Mouse (Mus musculus): ENCODE results near the gene Cdk13. TPM values are rescaled to one million over a fixed set of nuclear protein-coding genes. Genes with fewer than 3 reads are reported as not detected.

The Cdk13 gene
- polyA plus RNA-seq, 1 experiment: 34.0 TPM

DNA sequence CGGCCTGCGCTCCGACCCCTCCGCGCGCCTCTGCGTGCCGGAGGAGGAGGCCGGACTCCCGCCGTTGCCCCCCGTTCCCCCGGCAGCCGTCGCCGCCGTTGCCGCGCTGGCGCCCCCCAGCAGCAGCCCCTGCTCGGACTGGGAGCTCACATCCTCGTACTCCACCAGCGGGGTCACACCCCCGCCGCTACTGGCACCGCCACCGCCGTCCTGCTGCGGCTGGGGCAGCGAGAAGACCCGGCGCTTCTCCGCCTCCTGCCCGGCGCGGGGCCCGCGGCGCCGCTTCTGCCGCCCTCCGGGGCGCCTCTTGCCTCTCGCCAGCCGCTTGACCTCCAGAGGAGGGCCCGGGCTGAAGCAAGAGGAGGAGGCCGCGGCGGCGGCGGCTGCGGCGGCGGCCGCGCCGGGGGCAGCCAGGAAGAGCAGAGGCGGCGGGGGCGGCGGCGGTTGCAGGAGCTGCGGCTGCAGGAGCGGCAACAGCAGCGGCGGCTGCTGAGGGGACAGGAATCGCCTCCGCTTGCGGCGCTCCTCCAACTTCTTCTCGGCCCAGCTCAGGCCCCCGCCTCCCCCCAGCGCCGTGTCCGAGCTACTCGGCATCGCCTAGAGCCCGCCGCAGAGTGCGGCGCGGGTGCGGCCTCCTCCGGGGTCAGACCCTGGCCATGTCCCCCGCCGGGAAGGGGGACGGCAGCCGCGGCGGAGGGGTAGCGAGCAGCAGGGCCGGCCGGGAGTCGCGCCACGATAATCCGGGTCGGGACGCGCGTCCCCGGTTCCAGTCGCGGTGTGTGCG is 647 bp downstream of the Cdk13 start:
- Histone ChIP-seq H3K9me3 (no peaks in the 10 kb centered on the region), H3K4me3 (replicated peaks) (peak overlapping the region; percentile 99), H3K4me1 (peaks cover 25% of the 10 kb centered on the region), H3K36me3 (replicated peaks; ENCODE audit: low read length) (peaks cover 13% of the 10 kb centered on the region), H3K27me3 (replicated peaks) (no peaks in the 10 kb centered on the region)
- TF ChIP-seq FLI1 (IDR thresholded peaks at IDR 0.05; ENCODE audit: low read length) (no peak), GATA1 (IDR thresholded peaks at IDR 0.05; ENCODE audit: borderline replicate concordance, low read length) (no peak)

DNA sequence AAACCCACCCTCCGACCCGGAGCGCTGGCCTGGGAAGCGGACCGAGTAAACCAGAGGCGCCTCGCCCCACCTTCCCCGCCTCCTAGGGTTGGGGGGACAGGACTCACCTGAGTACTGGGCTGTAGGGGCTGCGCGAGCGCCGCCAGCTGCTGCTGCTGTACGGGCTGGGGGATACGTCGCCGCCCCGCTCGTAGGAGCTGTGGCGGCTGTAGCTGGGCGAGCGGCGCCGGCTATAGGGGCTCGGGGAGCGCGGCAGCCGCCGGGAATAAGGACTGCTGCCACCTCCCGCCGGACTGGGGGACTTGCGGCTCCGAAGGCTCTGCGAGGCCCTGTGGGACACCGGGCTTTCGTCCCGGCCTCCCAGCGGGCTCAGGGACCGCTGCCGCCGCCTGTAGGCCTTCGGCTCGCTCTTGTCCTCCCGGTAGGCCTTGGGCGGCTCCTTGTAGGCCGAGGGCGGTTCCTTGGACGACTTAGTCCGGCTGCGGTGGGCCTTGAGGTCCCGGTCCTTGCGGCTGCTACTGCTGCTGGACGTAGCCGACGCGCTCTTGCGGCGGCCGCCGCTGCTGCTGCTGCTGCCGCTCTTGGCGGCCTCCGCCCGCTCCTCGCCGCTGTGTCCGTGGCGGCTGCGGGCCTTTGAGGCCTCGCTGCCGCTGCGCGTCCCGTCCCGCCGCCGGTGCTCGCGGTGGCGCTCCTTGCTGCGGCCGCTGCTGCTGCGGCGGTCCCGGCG is 1.4 kb downstream of the Cdk13 start:
- Histone ChIP-seq H3K4me1 (peaks cover 29% of the 10 kb centered on the region), H3K27me3 (replicated peaks) (no peaks in the 10 kb centered on the region), H3K9me3 (no peaks in the 10 kb centered on the region), H3K36me3 (replicated peaks; ENCODE audit: low read length) (peaks cover 15% of the 10 kb centered on the region), H3K4me3 (replicated peaks) (peak overlapping the region; percentile 99)
- TF ChIP-seq FLI1 (IDR thresholded peaks at IDR 0.05; ENCODE audit: low read length): no peak
- no peak for TF ChIP-seq GATA1 (IDR thresholded peaks at IDR 0.05; ENCODE audit: borderline replicate concordance, low read length)

DNA sequence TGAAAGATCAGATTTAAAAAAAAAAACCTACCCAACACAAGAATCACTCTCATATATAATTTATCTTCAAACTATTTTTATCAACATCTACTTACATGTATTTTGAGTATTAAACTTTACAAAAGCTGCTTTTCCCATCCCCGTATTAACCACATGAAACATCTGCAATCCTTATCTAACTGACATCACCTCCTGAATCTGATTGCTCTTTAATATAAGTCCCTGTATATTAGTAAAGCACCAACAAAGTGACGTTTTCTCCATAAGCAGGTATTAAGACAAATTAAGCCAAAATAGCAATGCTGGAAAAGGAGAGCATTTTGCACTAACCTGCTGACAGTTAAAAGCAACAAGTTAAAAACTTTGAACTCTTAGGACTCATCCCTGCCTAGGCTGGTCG is 2.0 kb downstream of the Cdk13 start:
- no peaks in the 10 kb centered on the region for H3K27me3 ChIP-seq (replicated peaks)
- peaks cover 20% of the 10 kb centered on the region for H3K36me3 ChIP-seq (replicated peaks; ENCODE audit: low read length)
- H3K4me1 ChIP-seq: peaks cover 34% of the 10 kb centered on the region
- peak overlapping the region; percentile 99 for H3K4me3 ChIP-seq (replicated peaks)
- H3K9me3 ChIP-seq: no peaks in the 10 kb centered on the region
- TF ChIP-seq GATA1 (IDR thresholded peaks at IDR 0.05; ENCODE audit: borderline replicate concordance, low read length) (no peak), FLI1 (IDR thresholded peaks at IDR 0.05; ENCODE audit: low read length) (no peak)

DNA sequence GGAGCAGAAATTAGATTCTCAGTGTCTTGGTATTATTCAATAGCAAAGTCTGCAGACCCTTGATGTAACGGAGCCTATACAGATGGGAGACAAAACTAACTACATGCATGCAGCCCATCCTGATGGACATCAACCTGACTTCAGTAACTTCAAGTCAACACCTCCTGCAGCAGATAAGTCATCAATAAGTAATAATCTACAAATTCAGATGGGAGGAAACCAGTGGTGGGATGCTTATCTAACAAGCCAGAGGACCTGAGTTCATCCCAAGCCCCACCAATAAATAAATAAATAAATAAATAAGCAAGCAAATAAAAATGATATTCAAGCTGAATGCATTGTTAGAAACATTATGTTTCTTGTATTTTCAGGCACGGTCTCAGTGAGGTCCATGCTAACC is 5.2 kb downstream of the Cdk13 start:
- TF ChIP-seq FLI1 (IDR thresholded peaks at IDR 0.05; ENCODE audit: low read length): no peak
- no peak for TF ChIP-seq GATA1 (IDR thresholded peaks at IDR 0.05; ENCODE audit: borderline replicate concordance, low read length)
- no peaks in the 10 kb centered on the region for H3K27me3 ChIP-seq (replicated peaks)
- H3K36me3 ChIP-seq (replicated peaks; ENCODE audit: low read length): peaks cover 35% of the 10 kb centered on the region
- no peaks in the 10 kb centered on the region for H3K9me3 ChIP-seq
- H3K4me3 ChIP-seq (replicated peaks): no peak overlapping the region
- H3K4me1 ChIP-seq: peaks cover 45% of the 10 kb centered on the region

DNA sequence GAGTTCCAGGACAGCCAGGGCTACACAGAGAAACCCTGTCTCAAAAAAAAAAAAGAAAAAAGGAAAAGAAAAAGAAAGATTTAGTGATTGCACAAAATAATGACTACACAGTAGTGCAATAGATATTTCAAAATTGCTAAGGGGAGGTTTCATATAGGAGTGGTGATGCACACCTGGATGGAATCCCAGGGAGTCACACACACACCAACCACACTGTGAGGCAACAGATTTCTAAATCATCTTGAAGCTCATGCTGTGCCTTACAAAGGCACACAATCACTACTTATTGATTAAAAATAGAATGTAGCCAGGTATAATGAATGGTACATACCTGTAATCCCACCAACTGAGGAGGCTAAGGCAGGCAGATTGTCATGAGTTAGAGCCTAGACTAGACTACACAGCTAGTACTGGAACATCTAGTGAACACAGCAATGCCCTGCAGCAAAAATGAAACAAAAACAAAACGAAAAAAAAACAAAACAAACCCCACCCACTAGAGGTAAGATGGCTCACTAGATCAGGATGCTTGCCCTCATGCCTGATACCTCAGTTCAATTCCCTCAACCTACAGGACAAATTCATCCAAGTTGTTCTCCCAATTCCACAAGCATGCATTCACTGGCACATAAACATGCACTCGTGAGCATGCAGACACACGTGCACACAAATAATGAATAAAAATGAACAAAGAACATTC is 9.0 kb downstream of the Cdk13 start:
- Histone ChIP-seq H3K4me3 (replicated peaks) (peak overlapping the region; percentile 13), H3K4me1 (peaks cover 45% of the 10 kb centered on the region), H3K27me3 (replicated peaks) (no peaks in the 10 kb centered on the region), H3K9me3 (no peaks in the 10 kb centered on the region), H3K36me3 (replicated peaks; ENCODE audit: low read length) (peaks cover 43% of the 10 kb centered on the region)
- TF ChIP-seq FLI1 (IDR thresholded peaks at IDR 0.05; ENCODE audit: low read length) (no peak), GATA1 (IDR thresholded peaks at IDR 0.05; ENCODE audit: borderline replicate concordance, low read length) (no peak)

DNA sequence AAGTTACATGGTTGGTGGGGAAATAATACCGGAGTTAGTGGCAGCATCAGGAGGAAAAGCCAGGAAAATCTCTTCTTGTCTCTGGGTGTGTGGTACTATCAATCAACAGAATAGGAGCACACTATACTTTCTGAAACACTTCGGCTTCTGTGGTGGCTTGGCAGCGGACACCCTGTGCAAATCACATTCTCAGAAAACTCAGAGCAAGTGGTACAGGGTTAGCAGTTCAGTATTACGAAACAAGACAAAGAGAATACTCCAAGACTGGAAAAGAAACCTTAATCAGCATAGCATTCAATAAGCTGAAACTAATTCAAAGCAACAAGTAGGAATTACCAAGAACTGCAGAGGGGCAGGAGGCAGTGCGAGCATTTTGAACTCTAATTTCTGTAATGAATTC is 21.3 kb downstream of the Cdk13 start:
- H3K36me3 ChIP-seq (replicated peaks; ENCODE audit: low read length): peaks cover 14% of the 10 kb centered on the region
- H3K9me3 ChIP-seq: no peaks in the 10 kb centered on the region
- TF ChIP-seq GATA1 (IDR thresholded peaks at IDR 0.05; ENCODE audit: borderline replicate concordance, low read length) (no peak), FLI1 (IDR thresholded peaks at IDR 0.05; ENCODE audit: low read length) (no peak)
- peaks cover 38% of the 10 kb centered on the region for H3K4me1 ChIP-seq
- H3K4me3 ChIP-seq (replicated peaks): no peak overlapping the region
- no peaks in the 10 kb centered on the region for H3K27me3 ChIP-seq (replicated peaks)

DNA sequence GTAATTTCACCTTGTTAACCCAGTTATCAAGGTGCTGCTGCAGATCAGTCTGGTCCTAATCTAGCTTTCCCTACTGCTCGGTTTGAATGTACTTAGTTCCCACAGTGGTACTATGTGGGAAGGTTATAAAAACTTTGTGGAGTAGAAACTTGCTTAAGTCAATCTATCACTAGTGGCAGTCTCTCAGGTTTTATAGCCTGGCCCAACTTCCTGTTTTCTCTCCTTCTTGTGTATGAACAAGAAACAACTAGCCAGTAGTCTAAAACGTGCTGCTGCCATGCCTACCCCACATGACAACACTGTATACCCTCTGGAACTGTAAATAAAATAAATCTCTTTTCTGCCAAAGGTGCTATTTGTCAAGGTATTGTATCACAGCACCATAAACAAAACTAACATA is 25.0 kb downstream of the Cdk13 start:
- H3K4me1 ChIP-seq: peaks cover 37% of the 10 kb centered on the region

DNA sequence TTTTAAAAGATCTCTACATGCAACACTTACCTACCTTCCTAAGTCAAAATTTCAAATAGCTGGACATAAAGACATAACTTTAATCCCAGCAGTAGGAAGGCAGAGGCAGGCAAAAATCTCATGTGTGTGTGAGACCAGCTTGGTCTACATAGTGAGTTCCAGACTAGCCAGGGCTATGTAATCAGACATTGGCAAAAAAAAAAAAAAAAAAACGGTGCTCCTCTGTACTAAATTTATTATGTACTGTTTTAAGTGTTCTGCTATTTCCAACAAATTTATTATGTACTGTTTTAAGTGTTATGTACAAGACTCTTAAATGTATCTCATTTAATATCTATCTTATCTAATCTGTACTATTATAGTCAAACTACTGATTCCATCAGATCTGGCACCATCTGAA is 28.6 kb downstream of the Cdk13 start:
- Histone ChIP-seq H3K9me3 (no peaks in the 10 kb centered on the region), H3K4me3 (replicated peaks) (no peak overlapping the region), H3K27me3 (replicated peaks) (no peaks in the 10 kb centered on the region), H3K4me1 (peaks cover 29% of the 10 kb centered on the region), H3K36me3 (replicated peaks; ENCODE audit: low read length) (peaks cover 40% of the 10 kb centered on the region)
- TF ChIP-seq FLI1 (IDR thresholded peaks at IDR 0.05; ENCODE audit: low read length): no peak
- TF ChIP-seq GATA1 (IDR thresholded peaks at IDR 0.05; ENCODE audit: borderline replicate concordance, low read length): no peak

More for the DNA sequence above, 25.0 kb downstream of the Cdk13 start:
- H3K27me3 ChIP-seq (replicated peaks): no peaks in the 10 kb centered on the region
- no peak overlapping the region for H3K4me3 ChIP-seq (replicated peaks)
- H3K36me3 ChIP-seq (replicated peaks; ENCODE audit: low read length): peaks cover 26% of the 10 kb centered on the region
- no peaks in the 10 kb centered on the region for H3K9me3 ChIP-seq
- TF ChIP-seq FLI1 (IDR thresholded peaks at IDR 0.05; ENCODE audit: low read length) (no peak), GATA1 (IDR thresholded peaks at IDR 0.05; ENCODE audit: borderline replicate concordance, low read length) (no peak)

DNA sequence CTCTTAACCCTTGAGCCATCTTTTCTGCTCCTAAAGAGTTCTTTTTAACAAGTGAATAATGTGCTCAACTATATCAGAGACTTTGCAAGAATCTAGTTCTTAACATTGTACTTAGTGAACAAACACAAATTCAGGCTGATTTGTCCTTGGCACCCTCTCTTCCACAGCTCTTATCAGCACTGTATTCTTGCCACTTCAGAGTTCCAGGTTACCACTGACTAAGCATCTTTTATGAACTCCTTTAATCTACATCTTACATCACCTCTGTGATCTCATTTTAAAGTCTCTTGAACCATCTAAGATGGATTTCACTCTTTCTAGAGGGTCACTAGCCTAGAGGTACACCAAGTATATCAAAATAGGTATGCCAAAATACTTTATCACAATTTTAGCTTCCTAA is 29.5 kb downstream of the Cdk13 start:
- Histone ChIP-seq H3K36me3 (replicated peaks; ENCODE audit: low read length) (peaks cover 45% of the 10 kb centered on the region), H3K27me3 (replicated peaks) (no peaks in the 10 kb centered on the region), H3K4me1 (peaks cover 29% of the 10 kb centered on the region), H3K9me3 (no peaks in the 10 kb centered on the region), H3K4me3 (replicated peaks) (no peak overlapping the region)
- no peak for TF ChIP-seq FLI1 (IDR thresholded peaks at IDR 0.05; ENCODE audit: low read length)
- TF ChIP-seq GATA1 (IDR thresholded peaks at IDR 0.05; ENCODE audit: borderline replicate concordance, low read length): no peak
